Mouse (Mus musculus) megakaryocyte, embryonic 14.5 days (primary cell): ENCODE results near the gene Rps19bp1. TPM values are rescaled to one million over a fixed set of nuclear protein-coding genes. Genes with fewer than 3 reads are reported as not detected.
A peak's percentile ranks its signal among the peaks of the same experiment; 100 is the strongest.

ENCODE experiments used
- H3K27me3 ChIP-seq: replicated peaks from 2 replicates; pipeline ENCODE3; 2012; ENCODE audit warnings: inconsistent platforms
- H3K36me3 ChIP-seq: replicated peaks from 2 replicates; pipeline ENCODE3; 2012; ENCODE audit warnings: low read length, inconsistent platforms, mixed read lengths
- H3K4me1 ChIP-seq: 2 replicates; pipeline ENCODE4 v1.6.1; 2012; ENCODE audit warnings: inconsistent platforms
- H3K4me3 ChIP-seq: replicated peaks from 2 replicates; pipeline ENCODE3; 2012; ENCODE audit warnings: moderate library complexity, mild to moderate bottlenecking, inconsistent platforms
- H3K9me3 ChIP-seq: 2 replicates; pipeline ENCODE4 v1.6.1; 2012; ENCODE audit warnings: inconsistent platforms
- FLI1 ChIP-seq: IDR thresholded peaks from 2 replicates; pipeline ENCODE4 v1.6.1; 2012; ENCODE audit warnings: low read length, inconsistent platforms, mixed read lengths
- GATA1 ChIP-seq: IDR thresholded peaks from 3 replicates; pipeline ENCODE4 v1.6.1; 2012; ENCODE audit warnings: mixed read lengths, low read length, inconsistent platforms, borderline replicate concordance
- polyA plus RNA-seq: library from polyadenylated mRNA; stranded (reverse); fragments of >175 nt; gene quantifications from 2 replicates; pipeline ENCODE4 v1.2.3, GENCODE M21; 2012; ENCODE audit warnings: low replicate concordance; ENCODE audit not compliant: insufficient read depth

Gene Rps19bp1
- polyA plus RNA-seq, 1 experiment, result 57.2 TPM

DNA sequence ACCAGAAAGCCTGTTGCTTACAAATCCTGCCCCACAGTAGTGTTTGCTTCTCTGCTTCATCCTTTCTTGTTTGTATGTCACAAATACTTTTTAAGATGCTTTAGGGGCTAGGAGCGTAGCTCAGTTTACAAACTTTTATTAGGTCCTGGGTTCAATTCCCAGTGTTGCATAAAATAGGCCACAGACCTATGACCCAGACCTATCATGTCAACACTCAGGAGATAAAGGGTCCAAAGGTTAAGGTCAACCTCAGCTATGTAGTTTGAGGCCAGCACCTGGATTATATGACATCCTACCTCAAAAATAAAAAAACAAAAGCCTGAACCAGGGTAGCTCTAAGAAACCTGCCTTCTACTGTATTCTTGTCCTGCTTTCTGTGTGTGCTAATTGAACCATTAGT lies 15.5 kb downstream of the Rps19bp1 start:
- H3K9me3 ChIP-seq, result no peaks in the 10 kb centered on the region
- H3K4me1 ChIP-seq, result peaks cover 63% of the 10 kb centered on the region
- H3K36me3 ChIP-seq, result peaks cover 93% of the 10 kb centered on the region
- H3K4me3 ChIP-seq, result no peak overlapping the region
- no peaks in the 10 kb centered on the region for H3K27me3 ChIP-seq
- TF ChIP-seq GATA1 (no peak), FLI1 (no peak)

- Histone ChIP-seq H3K9me3 (no peaks in the 10 kb centered on the region), H3K36me3 (peaks cover 93% of the 10 kb centered on the region)
These were observed 16.0 kb downstream of the Rps19bp1 start for GRCm38 (mm10) chr15:80248135-80248534.

DNA sequence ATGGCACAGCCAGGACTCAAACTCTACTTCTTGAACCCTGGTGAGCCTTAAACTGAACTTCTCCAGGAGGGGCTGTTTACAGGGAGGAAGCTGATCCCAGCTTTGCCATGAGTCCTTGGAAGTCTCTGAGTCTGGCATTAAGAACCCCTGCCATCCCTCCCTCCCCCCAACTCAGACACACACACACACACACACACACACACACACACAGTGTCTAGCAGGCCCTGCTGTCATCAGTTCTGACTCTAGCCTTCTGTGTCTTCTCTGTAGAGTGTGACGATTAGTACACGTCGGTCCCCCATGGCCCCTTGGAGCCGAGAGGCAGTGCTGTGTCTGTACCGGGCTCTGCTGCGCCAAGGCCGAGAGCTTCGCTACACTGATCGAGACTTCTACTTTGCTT lies 28.6 kb downstream of the Rps19bp1 start, which contains the start of gene AC140267.1:
TSS of gene AC140267.1 (plus strand) at position 301 of the 400 bp plus-strand sequence.
- no peaks in the 10 kb centered on the region for H3K9me3 ChIP-seq
- peak within 1 kb of the TSS; percentile 98 for H3K4me3 ChIP-seq
- H3K36me3 ChIP-seq, result peaks cover 47% of the 10 kb centered on the region
- no peaks in the 10 kb centered on the region for H3K27me3 ChIP-seq
- H3K4me1 ChIP-seq, result peaks cover 60% of the 10 kb centered on the region
- no peak for TF ChIP-seq GATA1
- no peak for TF ChIP-seq FLI1

More at GRCm38 (mm10) chr15:80248135-80248534, 16.0 kb downstream of the Rps19bp1 start:
- TF ChIP-seq FLI1 (no peak), GATA1 (no peak)
- Histone ChIP-seq H3K4me3 (no peak overlapping the region), H3K27me3 (no peaks in the 10 kb centered on the region), H3K4me1 (peaks cover 62% of the 10 kb centered on the region)

GRCm38 (mm10) chr15:80233733-80234509 lies 30.2 kb downstream of the Rps19bp1 start, which contains the start of gene Mief1:
TSS of gene Mief1 (plus strand) at chr15:80234018.
- peak within 1 kb of the TSS; percentile 98 for H3K4me3 ChIP-seq
- H3K9me3 ChIP-seq, result no peaks in the 10 kb centered on the region
- peaks cover 38% of the 10 kb centered on the region for H3K36me3 ChIP-seq
- no peak for TF ChIP-seq GATA1
- TF ChIP-seq FLI1, result peak; percentile 84
- H3K27me3 ChIP-seq, result no peaks in the 10 kb centered on the region
- H3K4me1 ChIP-seq, result peaks cover 51% of the 10 kb centered on the region

DNA sequence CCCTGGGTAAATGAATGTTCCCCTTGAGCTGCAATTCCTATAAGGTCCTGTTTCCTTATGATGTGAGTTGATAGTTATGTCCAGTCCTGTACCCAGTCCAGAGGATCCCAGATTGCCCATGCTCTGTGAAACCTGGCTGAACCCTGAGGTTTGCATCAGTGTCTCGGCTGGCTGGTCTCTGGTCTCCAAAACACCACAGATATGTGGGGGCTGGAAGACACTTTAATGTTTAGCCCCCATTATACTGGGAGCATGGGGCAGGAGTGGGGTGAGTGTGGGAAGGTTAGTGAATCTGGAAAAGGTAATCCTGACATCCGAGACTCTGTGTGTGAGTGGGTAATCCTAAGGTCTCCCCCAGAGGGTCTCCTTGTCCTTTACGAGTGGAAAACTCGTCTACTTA lies 31.1 kb downstream of the Rps19bp1 start:
- H3K4me3 ChIP-seq, result peak overlapping the region; percentile 98

DNA sequence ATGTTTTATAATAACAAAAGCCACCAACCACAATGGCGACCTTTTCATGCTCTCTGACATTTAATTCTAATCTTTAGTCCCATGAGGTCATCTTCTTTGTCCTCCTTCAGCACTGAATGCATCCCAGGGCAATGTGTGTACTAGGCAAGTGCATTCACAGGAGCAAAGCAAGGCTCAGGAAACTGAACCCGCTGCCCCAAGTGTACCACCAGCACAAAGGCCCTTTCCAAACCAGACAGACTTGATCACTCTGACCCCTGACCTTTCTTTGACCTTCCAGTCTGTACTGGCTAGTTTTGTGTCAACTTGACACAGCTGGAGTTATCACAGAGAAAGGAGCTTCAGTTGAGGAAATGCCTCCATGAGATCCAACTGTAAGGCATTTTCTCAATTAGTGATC lies 31.8 kb downstream of the Rps19bp1 start:
- H3K4me3 ChIP-seq, result no peak overlapping the region
- no peak for TF ChIP-seq GATA1
- no peak for TF ChIP-seq FLI1
- peaks cover 40% of the 10 kb centered on the region for H3K4me1 ChIP-seq
- peaks cover 2% of the 10 kb centered on the region for H3K27me3 ChIP-seq
- no peaks in the 10 kb centered on the region for H3K9me3 ChIP-seq
- H3K36me3 ChIP-seq, result peaks cover 23% of the 10 kb centered on the region

More for the DNA sequence above, 31.1 kb downstream of the Rps19bp1 start:
- Histone ChIP-seq H3K36me3 (peaks cover 29% of the 10 kb centered on the region), H3K4me1 (peaks cover 42% of the 10 kb centered on the region), H3K27me3 (no peaks in the 10 kb centered on the region), H3K9me3 (no peaks in the 10 kb centered on the region)
- TF ChIP-seq GATA1, result no peak
- TF ChIP-seq FLI1, result no peak

- Histone ChIP-seq H3K4me3 (no peak overlapping the region), H3K9me3 (no peaks in the 10 kb centered on the region), H3K36me3 (no peaks in the 10 kb centered on the region), H3K27me3 (peaks cover 2% of the 10 kb centered on the region), H3K4me1 (peaks cover 23% of the 10 kb centered on the region)
- no peak for TF ChIP-seq FLI1
- TF ChIP-seq GATA1, result no peak
These were observed 35.9 kb downstream of the Rps19bp1 start for GRCm38 (mm10) chr15:80228071-80228800.

DNA sequence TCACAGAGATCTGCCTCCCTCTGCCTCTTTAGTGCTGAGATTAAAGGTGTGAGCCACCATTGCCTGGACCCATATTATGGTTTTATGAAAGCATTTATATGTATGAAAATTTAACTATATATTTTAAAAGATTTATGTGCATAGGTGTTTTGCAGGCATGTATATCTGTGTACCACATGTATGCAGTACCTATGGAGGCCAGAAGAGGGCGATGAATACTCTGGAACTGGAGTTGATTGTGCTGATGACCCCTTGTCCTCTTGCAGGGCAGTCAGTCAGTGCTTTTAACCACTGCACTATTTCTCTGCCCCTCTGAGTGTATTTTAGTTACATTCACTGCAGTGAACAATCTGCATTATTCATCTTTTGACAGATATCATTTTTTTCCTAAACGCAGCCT lies 38.3 kb downstream of the Rps19bp1 start:
- TF ChIP-seq FLI1, result no peak
- TF ChIP-seq GATA1, result no peak
- Histone ChIP-seq H3K36me3 (no peaks in the 10 kb centered on the region), H3K27me3 (peaks cover 2% of the 10 kb centered on the region), H3K4me1 (peaks cover 22% of the 10 kb centered on the region), H3K9me3 (no peaks in the 10 kb centered on the region), H3K4me3 (no peak overlapping the region)

GRCm38 (mm10) chr15:80225208-80225607 lies 38.9 kb downstream of the Rps19bp1 start:
- no peak for TF ChIP-seq GATA1
- no peak for TF ChIP-seq FLI1
- H3K9me3 ChIP-seq, result no peaks in the 10 kb centered on the region
- H3K4me3 ChIP-seq, result peak overlapping the region; percentile 80

GRCm38 (mm10) chr15:80223751-80224150 lies 40.4 kb downstream of the Rps19bp1 start:
- Histone ChIP-seq H3K36me3 (no peaks in the 10 kb centered on the region), H3K9me3 (no peaks in the 10 kb centered on the region), H3K27me3 (peaks cover 2% of the 10 kb centered on the region), H3K4me1 (peaks cover 38% of the 10 kb centered on the region), H3K4me3 (no peak overlapping the region)
- no peak for TF ChIP-seq GATA1
- no peak for TF ChIP-seq FLI1

More at GRCm38 (mm10) chr15:80225208-80225607, 38.9 kb downstream of the Rps19bp1 start:
- peaks cover 25% of the 10 kb centered on the region for H3K4me1 ChIP-seq
- H3K27me3 ChIP-seq, result peaks cover 2% of the 10 kb centered on the region
- no peaks in the 10 kb centered on the region for H3K36me3 ChIP-seq
